Mouse (Mus musculus) stomach, embryonic 14.5 days (tissue): ENCODE data around the gene Spin1. TPM values are rescaled to one million over a fixed set of nuclear protein-coding genes. Genes with fewer than 3 reads are reported as not detected.

Experiments used
- ATAC-seq: fragments of 200-750 bp; cut with Nextera tagmentation; 2 replicates; pipeline ENCODE4 v1.8.0; 2017; ENCODE audit warnings: low read depth, moderate TSS enrichment; ENCODE audit not compliant: insufficient number of reproducible peaks, insufficient read depth, low FRiP score
- H3K27ac ChIP-seq: fragments of 300-500 bp; sonication (generic); 2 replicates; pipeline ENCODE4 v1.5.1; 2014; ENCODE audit warnings: mild to moderate bottlenecking, low read length, moderate library complexity, mixed read lengths
- H3K27me3 ChIP-seq: fragments of 300-500 bp; sonication (generic); 2 replicates; pipeline ENCODE4 v1.6.1; 2014; ENCODE audit warnings: low read length, control low read depth, mixed read lengths; ENCODE audit not compliant: control insufficient read depth, insufficient read depth
- H3K36me3 ChIP-seq: fragments of 300-500 bp; sonication (generic); 2 replicates; pipeline ENCODE4 v1.6.1; 2014; ENCODE audit warnings: mild to moderate bottlenecking, control low read depth, low read length, moderate library complexity, mixed read lengths; ENCODE audit not compliant: control insufficient read depth, insufficient read depth
- H3K4me1 ChIP-seq: fragments of 300-500 bp; sonication (generic); 2 replicates; pipeline ENCODE4 v1.6.1; 2014; ENCODE audit warnings: low read length, control low read depth, mixed read lengths; ENCODE audit not compliant: control insufficient read depth, insufficient read depth
- H3K4me2 ChIP-seq: fragments of 300-500 bp; sonication (generic); replicated peaks from 2 replicates; pipeline ENCODE4 v1.6.1; 2014; ENCODE audit warnings: low read depth, low read length, control low read depth
- H3K4me3 ChIP-seq: fragments of 300-500 bp; sonication (generic); 2 replicates; pipeline ENCODE4 v1.5.1; 2014; ENCODE audit warnings: low read depth, low read length, control low read depth
- H3K9ac ChIP-seq: fragments of 300-500 bp; sonication (generic); replicated peaks from 2 replicates; pipeline ENCODE4 v1.6.1; 2014; ENCODE audit warnings: low read depth, mild to moderate bottlenecking, control low read depth, low read length, moderate library complexity, mixed read lengths
- H3K9me3 ChIP-seq: fragments of 300-500 bp; sonication (generic); 2 replicates; pipeline ENCODE4 v1.6.1; 2016; ENCODE audit warnings: low read depth, low read length, control low read depth; ENCODE audit not compliant: control insufficient read depth
- WGBS: fragments of 180-500 bp; shearing (Covaris S2); extraction: QIAGEN DNeasy Blood & Tissue Kit; methylation state at CpG from one replicate; pipeline ENCODE4 v1.1.7; 2014; 5-methylcytosine and 5-hydroxymethylcytosine counted together
- polyA plus RNA-seq: library from polyadenylated mRNA; unstranded; fragments of >200 nt; fragmentation: Nextera tagmentation; extraction: Ambion mirVana; gene quantifications from 2 replicates; pipeline ENCODE4 v1.2.1, GENCODE M21; 2014

Spin1 gene
- polyA plus RNA-seq, 1 experiment from 2014 or later = 95.5 TPM

GRCm38 (mm10) chr13:51088207-51088606 is 12.5 kb upstream of the Spin1 start:
- Histone ChIP-seq H3K27me3 (no peaks in the 10 kb centered on the region), H3K4me3 (no peak overlapping the region), H3K36me3 (no peaks in the 10 kb centered on the region), H3K4me2 (no peak overlapping the region), H3K4me1 (no peaks in the 10 kb centered on the region), H3K9me3 (no peaks in the 10 kb centered on the region), H3K27ac (no peak overlapping the region), H3K9ac (no peak overlapping the region)
- ATAC-seq = no peak
- 82% methylated on average over 4 of the region's 4 CpGs for WGBS

GRCm38 (mm10) chr13:51089058-51089457 is 11.6 kb upstream of the Spin1 start:
- H3K4me1 ChIP-seq = no peaks in the 10 kb centered on the region
- no peak overlapping the region for H3K4me2 ChIP-seq
- H3K36me3 ChIP-seq = no peaks in the 10 kb centered on the region
- ATAC-seq = no peak
- H3K9ac ChIP-seq = no peak overlapping the region
- H3K4me3 ChIP-seq = no peak overlapping the region
- no peaks in the 10 kb centered on the region for H3K9me3 ChIP-seq
- no peak overlapping the region for H3K27ac ChIP-seq
- no peaks in the 10 kb centered on the region for H3K27me3 ChIP-seq
- 74% methylated on average over 4 of the region's 4 CpGs for WGBS

DNA sequence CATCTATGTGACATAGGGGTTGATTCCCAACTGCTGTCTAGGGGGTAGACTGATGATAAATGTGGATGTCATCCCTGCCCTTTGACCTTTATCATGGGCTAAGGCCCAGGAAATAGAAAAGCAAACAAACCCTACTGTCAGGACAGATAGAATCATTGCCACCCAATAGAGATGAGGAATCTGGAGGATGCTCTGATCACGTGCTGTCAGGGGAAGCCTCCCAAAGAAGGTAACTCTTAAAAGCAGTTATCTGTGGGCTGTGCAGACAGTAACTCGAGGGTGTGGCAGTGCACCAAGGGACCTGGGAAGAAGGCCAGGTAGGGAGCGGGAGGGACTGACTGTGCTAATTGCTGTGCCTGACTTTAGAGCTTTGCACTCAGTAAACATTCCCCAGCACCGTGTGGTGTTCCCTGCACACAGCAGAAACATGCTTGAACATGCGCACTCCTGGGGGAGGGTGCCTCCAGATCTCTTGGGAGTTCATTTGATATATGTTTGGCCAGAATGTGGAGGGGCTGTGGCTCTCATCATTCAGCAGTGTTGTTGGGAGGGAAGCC is 10.5 kb upstream of the Spin1 start:
- Histone ChIP-seq H3K9me3 (no peaks in the 10 kb centered on the region), H3K4me1 (no peaks in the 10 kb centered on the region; the same call in 1 of the 2 replicates), H3K9ac (no peak overlapping the region), H3K27ac (no peak overlapping the region), H3K4me2 (no peak overlapping the region), H3K4me3 (no peak overlapping the region), H3K27me3 (no peaks in the 10 kb centered on the region), H3K36me3 (no peaks in the 10 kb centered on the region)
- 46% methylated on average over 5 of the region's 5 CpGs for WGBS
- ATAC-seq = peak; percentile 49; the same call in 1 of the 2 replicates

- H3K36me3 ChIP-seq = no peaks in the 10 kb centered on the region
- H3K9ac ChIP-seq = no peak overlapping the region
- no peak overlapping the region for H3K27ac ChIP-seq
- 81% methylated on average over 5 of the region's 5 CpGs for WGBS
- no peak overlapping the region for H3K4me3 ChIP-seq
- H3K4me2 ChIP-seq = no peak overlapping the region
- no peaks in the 10 kb centered on the region for H3K9me3 ChIP-seq
- no peaks in the 10 kb centered on the region; the same call in 1 of the 2 replicates for H3K4me1 ChIP-seq
- no peaks in the 10 kb centered on the region for H3K27me3 ChIP-seq
- ATAC-seq = no peak
Observed at GRCm38 (mm10) chr13:51093430-51093829, 7.2 kb upstream of the Spin1 start.

DNA sequence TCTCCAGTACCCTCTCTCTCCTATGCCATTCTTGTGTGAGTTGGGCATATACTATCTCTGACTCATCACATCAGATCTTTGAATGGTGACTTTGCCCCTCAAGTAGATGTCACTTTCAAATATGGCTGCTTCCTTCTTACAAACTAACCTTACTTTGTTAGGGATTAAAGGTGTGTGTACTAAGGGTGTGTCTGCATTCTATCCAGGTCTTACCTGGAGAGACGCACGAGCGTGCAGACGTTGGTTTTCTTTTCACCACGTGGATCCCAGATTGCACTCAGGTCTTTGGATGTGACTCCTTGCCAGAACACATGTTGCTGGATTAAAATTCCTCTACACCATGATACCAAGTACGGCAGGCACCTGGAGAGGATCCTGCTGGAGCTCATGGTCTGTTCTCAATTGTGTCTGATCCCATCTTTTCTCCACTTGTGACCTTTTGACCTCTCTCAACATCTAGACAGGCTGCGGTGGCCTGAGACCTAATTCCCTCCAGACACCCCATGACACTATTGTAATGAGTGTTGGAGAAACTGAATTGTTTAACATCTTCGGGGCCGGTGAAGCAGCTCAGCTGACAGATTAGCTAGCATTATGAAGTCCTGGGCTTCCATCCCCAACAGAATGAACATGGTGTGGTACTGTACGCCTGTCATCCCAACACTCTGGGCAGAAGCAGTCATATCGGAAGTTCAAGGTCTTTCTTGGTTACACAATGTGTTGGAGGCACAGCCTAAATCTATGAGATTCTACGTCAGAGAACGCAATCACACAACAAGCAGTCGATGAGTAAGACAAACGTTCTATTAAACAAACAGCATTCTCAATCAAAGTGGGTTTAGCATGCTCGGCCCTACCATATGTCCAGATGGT is 6.1 kb upstream of the Spin1 start:
- H3K36me3 ChIP-seq = no peaks in the 10 kb centered on the region
- WGBS = 71% methylated on average over 16 of the region's 16 CpGs
- H3K9me3 ChIP-seq = no peaks in the 10 kb centered on the region
- H3K4me3 ChIP-seq = no peak overlapping the region
- no peak overlapping the region for H3K27ac ChIP-seq
- H3K4me2 ChIP-seq = no peak overlapping the region
- ATAC-seq = no peak
- peaks cover 6% of the 10 kb centered on the region; the same call in 1 of the 2 replicates for H3K4me1 ChIP-seq
- no peaks in the 10 kb centered on the region for H3K27me3 ChIP-seq
- no peak overlapping the region for H3K9ac ChIP-seq

DNA sequence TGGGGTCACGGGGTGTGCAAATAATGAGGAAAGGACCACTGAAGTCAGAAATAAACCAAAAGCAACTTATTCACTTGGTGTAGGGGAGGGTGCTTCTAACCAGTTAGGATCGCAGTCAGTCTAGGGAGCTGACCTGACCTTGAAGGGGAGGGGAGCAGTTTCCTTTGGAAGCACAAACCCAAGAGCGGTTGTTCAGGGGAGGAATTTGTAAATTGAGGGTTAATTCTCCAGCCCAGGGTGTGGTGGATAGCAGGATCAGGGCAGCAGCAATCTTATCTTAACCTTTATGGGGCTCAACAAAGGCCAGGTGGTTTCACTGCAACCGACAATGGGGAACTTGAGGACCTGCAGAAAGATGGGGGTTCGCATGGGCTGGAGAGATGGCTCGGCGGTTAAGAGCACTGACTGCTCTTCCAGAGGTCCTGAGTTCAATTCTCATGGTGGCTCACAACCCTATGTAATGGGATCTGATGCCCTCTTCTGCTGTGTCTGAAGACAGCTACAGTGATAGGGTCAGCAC is 5.4 kb upstream of the Spin1 start:
- no peak overlapping the region for H3K4me2 ChIP-seq
- no peak overlapping the region for H3K9ac ChIP-seq
- no peaks in the 10 kb centered on the region for H3K27me3 ChIP-seq
- WGBS = 75% methylated on average over 7 of the region's 7 CpGs
- no peak overlapping the region for H3K27ac ChIP-seq
- H3K36me3 ChIP-seq = no peaks in the 10 kb centered on the region
- H3K4me1 ChIP-seq = peaks cover 9% of the 10 kb centered on the region; the same call in 1 of the 2 replicates
- no peak overlapping the region for H3K4me3 ChIP-seq
- H3K9me3 ChIP-seq = no peaks in the 10 kb centered on the region
- no peak for ATAC-seq

- no peak for ATAC-seq
Observed at GRCm38 (mm10) chr13:51096644-51097043, 4.0 kb upstream of the Spin1 start.

DNA sequence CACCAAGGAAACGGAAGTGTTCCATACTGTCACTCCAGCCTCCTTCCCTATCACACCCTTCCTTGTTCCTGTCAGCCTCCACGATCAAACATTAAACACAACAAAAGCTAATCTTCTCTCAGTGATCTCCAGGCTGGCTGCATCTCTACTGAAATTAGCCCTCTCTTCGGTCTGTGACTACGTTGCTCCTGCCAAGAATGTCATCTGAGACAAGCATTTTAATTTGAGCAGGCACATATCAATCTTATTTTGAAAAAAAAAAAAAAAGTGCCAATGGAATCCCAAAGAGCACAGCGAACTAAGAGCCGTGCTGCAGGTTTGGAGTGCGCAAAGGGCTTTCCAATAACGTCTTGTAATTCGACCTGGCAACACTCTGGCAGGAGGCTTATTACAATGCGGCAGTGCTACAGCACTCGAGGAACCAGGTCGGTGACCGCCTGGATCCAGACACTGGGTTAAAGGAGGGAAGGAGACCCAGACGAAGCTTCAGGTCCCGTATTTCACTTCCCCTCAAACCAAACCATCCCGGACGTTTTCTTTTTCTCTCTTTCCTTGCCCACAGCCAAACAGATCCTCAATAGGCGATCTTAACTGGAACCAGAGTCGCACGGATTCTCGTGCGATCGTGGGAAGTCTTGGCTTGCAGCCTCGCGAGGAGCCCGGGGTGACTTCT is 984 bp upstream of the Spin1 start:
- 3% methylated on average over 26 of the region's 26 CpGs for WGBS
- Histone ChIP-seq H3K4me3 (peak overlapping the region; percentile 89), H3K27ac (peak overlapping the region; percentile 82), H3K27me3 (no peaks in the 10 kb centered on the region), H3K9me3 (peaks cover 3% of the 10 kb centered on the region; the same call in 1 of the 2 replicates), H3K4me1 (peaks cover 20% of the 10 kb centered on the region; the same call in 1 of the 2 replicates), H3K36me3 (no peaks in the 10 kb centered on the region), H3K9ac (peak overlapping the region; percentile 96; the same call in 1 of the 2 replicates), H3K4me2 (peak overlapping the region; percentile 89)
- peak; percentile 16; the same call in 1 of the 2 replicates for ATAC-seq

More at GRCm38 (mm10) chr13:51096644-51097043, 4.0 kb upstream of the Spin1 start:
- H3K36me3 ChIP-seq = no peaks in the 10 kb centered on the region
- no peak overlapping the region for H3K4me3 ChIP-seq
- no peak overlapping the region for H3K4me2 ChIP-seq
- WGBS = 89% methylated on average over 6 of the region's 6 CpGs
- no peak overlapping the region for H3K27ac ChIP-seq
- H3K4me1 ChIP-seq = peaks cover 9% of the 10 kb centered on the region; the same call in 1 of the 2 replicates
- H3K9ac ChIP-seq = no peak overlapping the region
- no peaks in the 10 kb centered on the region for H3K27me3 ChIP-seq
- no peaks in the 10 kb centered on the region for H3K9me3 ChIP-seq
